Mouse (Mus musculus) layer of hippocampus, adult 8-10 months (tissue): ENCODE measurements around the gene Coro7. TPM values are rescaled to one million over a fixed set of nuclear protein-coding genes. Genes with fewer than 3 reads are reported as not detected.
A peak's percentile ranks its signal among the peaks of the same experiment; 100 is the strongest.
"Not testable (repeated sequence)": the region's sequence is repeated elsewhere in the genome, so short reads cannot be mapped to it uniquely, and the experiment has no call there.

Source experiments
- DNase-seq, 2 experiments: peaks; one replicate each; pipeline ENCODE4 v3.0.0; 2022; ENCODE audit warnings: low spot score in 2 of 2
- total RNA-seq, 4 experiments: library from RNA; stranded (reverse); gene quantifications; 2 replicates each; pipeline ENCODE4 v1.2.4; 2022

Gene Coro7
- total RNA-seq, 4 experiments from 2014 or later, result 81.9 to 101 (median 90.3) TPM

DNA sequence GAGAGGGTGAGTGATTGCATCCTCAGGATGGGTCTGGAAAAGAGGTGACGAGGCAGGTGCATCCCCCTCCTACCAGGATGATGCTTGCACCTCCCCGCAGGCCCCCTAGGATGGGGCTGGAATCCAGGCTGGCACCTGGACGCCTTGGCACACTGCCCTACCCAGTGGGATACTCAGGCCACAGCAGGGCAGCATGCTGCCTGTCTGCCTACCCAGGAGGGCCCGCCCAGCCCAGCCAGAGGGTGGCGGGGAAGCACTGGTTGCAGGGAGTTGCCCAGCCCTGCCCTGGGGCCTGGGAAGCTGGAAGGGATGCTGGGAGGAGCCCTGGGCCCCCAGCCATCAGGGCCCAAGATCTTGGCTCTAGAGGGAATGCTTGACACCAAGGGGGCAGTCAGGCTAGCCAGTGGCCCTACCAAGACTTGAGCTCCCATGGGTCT lies 84.0 kb downstream of the Coro7 start:
- DNase-seq, result no peak

DNA sequence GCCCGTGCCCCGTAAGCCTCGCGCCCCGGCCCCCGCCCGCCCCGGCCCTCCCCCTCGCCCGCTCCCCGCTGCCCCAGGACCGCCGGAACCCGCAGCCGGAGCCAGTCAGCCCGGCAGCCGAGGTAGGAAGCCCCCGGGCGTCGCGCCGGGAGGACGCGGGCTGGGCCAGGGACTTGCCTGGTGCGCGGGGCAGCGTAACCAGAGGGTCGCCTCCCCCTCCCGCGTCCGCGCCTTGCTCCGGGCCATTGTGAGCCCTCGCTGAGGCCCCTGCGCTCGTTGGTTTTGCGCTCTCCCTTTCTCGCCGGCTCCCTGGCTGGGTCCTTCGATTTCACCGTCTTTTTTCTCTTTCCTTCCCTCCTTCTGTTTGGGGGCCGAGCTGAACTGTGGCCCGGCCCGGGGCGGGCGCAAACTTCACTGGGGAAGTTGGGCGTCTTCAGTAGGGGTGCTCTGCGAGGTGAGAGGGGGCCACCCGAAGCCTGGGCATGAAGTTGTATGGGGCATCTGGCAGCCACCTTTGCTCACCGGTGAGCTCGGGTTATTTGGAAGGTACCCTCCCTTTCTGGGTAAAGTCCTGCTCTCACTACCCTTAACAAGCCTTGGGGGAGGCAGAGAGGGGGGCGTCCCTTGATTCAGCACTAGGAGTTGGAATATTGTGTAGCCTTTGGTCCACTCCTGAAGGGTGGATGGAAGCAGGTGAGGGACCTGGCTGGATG lies 84.6 kb downstream of the Coro7 start:
- DNase-seq, result no peak

DNA sequence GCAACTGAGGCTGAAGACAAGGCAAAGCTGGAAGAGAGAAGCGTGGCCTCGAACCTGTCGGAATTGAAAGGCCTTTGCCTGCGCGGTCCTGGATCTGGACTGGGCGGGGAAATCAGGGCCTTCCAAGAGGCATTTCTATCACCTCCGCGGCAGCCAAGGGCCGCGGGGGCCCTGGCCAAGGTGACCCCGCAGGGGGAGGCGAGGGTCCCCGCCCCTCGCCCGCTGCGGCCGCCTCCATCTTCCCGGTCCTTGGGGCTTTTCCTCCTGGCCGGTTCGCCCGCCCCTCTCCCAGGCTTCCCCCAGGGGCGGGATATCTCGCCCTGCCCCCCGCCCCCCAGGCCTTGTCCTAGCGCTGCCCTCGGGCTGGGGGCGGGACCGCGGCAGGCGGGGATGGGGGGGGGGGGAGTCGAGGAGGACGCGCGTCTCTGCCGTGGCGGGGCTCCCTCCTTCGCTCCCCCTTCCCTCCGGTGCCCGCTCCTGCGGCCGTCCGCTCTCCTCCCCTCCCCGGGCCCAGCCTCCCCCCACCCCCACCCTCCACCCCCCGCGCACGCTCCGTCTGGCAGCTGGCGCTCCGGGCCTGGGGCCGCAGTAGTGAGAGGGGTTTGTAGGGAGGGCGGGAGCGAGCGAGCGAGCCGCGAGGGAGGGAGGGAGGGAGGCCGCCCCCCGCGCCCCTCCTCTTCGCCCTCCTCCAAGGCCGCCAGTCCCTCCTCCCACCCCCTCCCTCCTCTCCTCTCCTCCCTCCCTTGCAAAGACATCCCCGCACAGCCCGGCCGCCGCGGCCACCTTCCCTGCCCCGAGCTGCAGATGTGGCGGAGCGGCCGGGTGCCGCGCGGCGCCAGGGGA lies 85.4 kb downstream of the Coro7 start, which contains the start of gene Glis2:
Gene Glis2, plus strand, starts transcription at position 743 of the 843 bp plus-strand sequence.
- no peak for DNase-seq

DNA sequence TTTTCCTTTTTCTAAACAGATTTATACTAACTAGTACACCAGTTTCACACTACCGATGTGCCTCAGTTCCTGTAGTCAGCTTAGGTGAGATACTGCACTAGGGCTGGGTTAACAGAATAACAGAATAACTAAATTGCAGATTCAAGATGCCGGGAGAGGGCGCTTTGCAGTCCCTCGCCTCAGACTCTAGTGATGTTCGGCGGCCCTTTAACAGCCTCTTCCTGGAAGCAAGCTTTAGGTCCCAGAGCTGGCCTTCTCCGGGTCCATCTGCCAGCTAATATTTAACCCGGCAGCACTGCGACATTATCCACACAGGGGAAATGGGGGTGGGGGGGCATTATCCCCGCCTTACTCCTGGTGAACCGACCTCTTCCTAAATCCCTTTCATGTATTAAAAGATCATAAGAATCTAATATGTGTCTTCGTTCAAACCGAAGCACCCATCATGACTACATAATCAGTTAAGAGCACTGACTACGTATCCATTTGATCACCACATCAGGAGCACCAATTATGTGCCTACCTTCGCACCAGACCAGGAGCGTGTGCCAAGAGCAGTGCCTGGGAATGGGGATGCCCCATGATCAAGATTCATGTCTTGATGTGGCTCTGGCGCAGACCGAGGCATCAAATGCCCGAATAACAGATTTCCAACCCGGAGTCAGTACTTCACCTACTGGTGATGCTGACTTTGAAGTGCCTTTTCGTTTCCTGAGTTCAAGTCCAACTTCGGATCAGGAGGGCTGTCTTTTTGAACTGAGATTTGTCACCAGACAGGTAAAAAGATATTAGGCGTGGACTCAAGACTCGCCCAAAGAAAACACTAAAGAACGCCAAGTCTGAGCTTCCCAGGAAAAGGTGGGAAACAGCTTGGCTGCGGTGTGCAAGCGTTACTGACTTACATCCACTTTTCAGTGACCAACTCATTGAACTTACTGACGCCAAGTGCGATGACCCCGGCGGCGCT lies 86.4 kb downstream of the Coro7 start:
- peak in 1 of 2 experiments; percentile 41 for DNase-seq

DNA sequence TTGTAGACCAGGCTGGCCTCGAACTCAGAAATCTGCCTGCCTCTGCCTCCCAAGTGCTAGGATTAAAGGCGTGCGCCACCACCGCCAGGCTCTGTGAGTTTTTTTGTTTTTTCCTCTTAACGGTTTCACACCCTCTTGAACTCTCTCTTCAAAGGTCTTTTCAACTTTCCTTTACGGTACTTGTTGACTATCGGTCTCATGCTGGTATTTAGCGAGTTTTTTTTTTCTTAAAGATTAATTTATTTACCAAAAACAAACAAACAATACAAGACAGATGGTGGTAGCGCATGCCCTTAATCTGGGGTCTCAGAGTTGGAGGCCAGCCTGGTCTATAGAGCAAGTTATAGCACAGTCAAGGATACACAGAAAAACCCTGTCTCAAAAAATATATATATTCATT lies 89.3 kb downstream of the Coro7 start:
- no peak for DNase-seq

DNA sequence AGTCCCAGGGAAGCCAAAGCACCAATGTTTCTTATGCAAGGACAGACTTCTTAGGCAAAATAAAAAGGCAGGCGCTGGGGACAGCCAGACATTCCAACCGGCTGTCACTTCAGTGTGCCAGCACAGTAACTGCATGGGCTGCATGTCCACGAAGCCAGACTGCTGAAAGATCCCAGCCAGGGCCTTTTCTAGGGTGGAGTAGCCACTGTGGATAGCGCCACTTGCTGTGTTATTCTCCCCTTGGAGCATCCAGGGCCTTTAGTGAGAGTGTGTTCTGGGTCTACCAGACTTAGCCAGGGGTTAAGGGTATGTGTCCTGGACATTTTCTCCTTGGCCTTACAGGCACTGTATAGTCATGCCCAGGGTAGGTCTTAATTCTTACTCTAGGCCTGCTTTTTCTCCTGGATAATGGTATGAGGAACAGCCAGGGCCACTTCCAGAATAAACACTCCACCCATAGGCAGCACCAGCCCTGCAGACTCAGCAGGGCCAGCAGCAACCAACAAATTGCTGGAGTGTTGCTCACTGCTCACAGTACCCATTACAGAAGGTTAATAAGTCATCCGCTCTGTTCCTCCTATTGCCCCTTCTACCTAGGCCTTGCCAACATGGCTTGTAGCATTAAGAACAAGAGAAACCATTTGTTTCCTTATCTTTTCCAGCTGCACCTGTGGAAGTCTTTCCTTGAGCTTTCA lies 91.9 kb downstream of the Coro7 start:
- DNase-seq, result no peak

DNA sequence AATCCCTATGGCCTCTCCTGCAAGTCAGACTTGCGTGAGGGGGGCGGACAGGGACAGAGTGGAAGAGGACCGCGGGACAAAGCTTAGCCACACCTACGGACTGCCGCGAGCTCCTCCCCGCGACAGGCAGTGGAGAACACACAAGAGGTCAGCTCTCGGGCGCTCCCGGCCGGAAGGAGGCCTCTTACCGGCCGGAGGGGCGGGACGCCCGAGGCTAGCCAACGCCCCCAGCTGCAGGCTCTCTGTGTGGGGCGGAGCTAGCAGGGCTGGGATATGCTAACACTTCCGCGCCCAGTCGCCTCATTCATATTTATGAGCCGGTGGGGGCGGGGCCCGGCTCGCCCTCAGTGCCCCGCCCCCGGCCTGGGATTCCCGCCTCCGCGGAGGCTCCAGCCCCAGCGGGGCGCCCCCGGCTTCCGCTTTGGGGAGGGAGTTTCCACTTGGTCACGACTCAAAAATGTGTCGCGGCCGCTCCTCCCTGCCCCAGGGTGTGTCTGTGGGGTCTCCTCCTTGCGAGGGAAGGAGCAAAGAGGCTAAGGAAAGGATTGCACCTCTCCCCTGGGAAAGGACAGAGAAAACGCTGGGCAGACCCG lies 93.0 kb downstream of the Coro7 start:
- DNase-seq, result peak; percentile 81 to 85

DNA sequence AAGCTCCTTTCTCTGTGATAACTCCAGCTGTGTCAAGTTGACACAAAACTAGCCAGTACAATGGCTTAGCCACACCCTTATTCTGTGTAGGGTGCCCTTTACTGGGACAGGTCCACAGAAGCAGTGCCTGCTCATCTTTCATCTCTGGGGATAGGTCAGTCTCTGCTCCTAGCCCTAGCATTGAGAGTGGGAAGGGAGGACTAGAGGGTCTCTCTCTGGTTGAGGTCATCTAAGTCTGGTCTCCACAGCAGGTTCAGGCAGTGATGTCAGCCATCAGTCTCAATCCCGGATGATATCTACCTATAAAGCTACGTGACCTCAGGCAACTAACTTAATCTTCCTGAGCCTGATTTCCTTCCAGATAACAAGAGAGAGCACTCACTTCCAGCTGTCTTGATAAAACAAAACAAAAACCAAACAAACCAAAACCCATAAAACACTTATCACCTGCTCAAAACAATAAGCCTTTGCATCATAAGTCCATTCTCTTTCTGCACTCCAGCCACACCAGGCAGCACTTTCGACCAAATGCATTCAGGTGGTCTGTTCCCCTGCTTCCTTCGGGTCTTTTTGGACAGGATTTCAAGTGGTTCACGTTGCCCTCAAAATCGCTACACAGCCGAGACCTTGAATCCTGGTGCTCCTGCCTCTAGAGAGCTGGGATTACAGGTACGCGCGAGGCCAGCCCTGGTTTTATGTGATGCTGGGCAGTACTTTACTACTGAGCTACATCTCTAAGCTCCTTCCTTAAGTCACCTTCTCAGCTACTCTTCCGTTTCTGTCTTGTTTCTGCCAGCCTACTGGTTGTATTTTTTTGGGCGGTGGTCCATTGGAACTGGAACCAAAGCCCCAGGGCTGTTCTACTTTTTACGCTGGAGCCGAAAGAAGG lies 93.7 kb downstream of the Coro7 start:
- no peak for DNase-seq

DNA sequence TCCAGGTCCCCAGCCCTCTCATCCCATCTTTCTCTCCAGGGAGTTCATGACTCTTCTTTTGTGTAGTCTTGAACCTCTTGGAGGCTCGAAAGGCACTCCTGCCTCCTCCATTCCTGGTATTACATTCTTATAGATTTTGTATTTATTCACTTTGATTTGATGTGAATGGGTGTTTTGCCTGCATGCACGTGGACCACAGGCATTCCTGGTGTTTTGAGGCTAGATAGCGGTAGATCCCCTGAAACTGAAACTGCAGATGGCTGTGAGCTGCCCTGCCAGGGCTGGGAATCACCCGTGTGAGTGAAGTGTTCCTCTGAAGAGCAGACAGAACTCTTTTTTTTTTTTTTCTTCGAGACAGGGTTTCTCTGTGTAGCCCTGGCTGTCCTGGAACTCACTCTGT lies 95.1 kb downstream of the Coro7 start:
- no peak for DNase-seq

DNA sequence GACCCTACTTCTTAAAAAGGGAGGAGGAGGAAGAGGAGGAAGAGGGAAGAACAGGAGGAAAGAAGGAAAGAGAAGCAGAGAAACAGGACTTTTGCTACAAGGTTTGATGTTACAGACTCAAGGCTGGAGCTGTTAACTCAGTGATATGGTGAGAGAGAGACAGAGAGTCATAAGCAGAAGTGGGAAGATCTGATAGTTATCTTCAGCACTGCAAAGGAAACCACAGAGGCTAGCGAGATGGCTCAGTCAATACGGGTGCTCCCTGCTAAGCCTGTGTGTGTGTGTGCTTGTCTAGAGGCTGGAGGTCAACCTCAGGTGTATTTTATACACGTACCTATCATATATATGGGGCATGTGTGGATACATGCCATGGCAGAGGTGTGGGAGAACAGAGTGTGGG lies 95.8 kb downstream of the Coro7 start:
- DNase-seq, result no peak

DNA sequence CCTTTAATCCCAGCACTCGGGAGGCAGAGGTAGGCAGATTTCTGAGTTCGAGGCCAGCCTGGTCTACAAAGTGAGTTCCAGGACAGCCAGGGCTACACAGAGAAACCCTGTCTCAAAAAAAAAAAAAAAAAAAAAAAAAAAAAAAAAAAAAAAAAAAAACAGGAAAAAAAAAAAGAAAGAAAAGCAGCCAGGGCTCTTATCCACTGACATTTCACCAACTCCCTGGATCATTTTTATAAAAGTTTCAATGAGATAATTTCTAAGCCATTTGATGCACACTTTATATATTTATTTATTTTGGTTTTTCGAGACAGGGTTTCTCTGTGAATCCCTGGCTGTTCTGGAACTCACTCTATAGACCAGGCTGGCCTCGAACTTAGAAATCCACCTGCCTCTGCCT lies 98.4 kb downstream of the Coro7 start:
- not testable (repeated sequence) for DNase-seq

DNA sequence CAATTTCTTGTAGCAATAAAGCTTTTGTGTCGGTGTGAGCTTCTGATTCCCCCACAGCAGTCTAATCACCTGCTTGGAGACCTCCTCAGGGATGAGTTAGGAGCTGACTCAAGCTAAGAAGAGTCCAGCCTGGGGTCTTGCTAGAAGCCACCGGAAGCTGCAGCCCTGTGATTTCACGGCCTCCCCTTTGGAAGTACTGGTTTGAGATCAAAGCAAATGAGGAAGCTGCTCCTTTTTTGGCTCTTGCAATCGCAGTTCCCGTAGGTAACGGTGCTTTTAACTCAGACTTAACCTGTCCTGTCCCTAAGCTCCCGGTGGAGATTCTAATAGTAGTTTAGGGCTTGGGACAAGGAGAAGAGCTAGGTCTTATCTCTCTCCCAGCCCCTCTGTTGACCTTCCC lies 100.9 kb downstream of the Coro7 start:
- no peak for DNase-seq

DNA sequence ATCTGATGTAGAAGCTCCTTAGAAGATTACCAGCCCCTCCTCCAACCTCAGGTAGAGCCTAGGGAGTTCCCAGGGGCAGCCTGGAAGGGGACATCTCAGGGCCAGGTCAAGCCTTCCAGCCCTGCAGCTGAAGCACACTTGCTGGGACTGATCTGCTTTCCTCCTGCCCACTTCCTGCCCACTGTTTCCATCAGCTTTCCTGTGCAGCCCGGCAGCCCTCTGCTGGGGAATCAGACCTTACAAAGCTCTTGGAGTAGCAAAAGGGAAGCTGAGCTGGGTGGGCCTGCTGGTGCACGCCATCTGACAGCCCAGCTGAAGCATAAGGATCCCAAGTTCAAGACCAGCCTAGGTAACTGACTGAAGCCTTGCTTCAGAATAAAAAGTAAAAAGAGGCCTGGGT lies 102.7 kb downstream of the Coro7 start:
- no peak for DNase-seq

Other genes with a start within 250 kb of the Coro7 start
- gene Srl, start 138.0 kb downstream of the Coro7 start, total RNA-seq, result 10 to 100 TPM; 10.4 to 14.5 (median 11.2) TPM
- gene Tfap4, start 119.9 kb downstream of the Coro7 start, total RNA-seq, result 1 to 10 TPM; 5.8 to 7.4 (median 7.4) TPM
- 10 to 100 TPM; 10.9 to 18.4 (median 11.9) TPM for gene Glis2, start 85.1 kb downstream of the Coro7 start, total RNA-seq
- 100 to 1,000 TPM in 1 of 4 experiments, 10 to 100 TPM in 3; 81.5 to 100 (median 89.5) TPM for gene Pam16, start 54.8 kb downstream of the Coro7 start, total RNA-seq
- 10 to 100 TPM in 1 of 4 experiments, 1 to 10 TPM in 3; 4.8 to 10.2 (median 6.7) TPM for gene Vasn, start 39.8 kb downstream of the Coro7 start, total RNA-seq
- gene Dnaja3, start 39.8 kb downstream of the Coro7 start, total RNA-seq, result 10 to 100 TPM; 59.6 to 68.7 (median 64.4) TPM
- 10 to 100 TPM; 14.3 to 19.6 (median 16.7) TPM for gene Nmral1, start 39.6 kb upstream of the Coro7 start, total RNA-seq
- 100 to 1,000 TPM in 1 of 4 experiments, 10 to 100 TPM in 3; 94.3 to 102 (median 99.2) TPM for gene Hmox2, start 46.6 kb upstream of the Coro7 start, total RNA-seq
- gene Cdip1, start 110.5 kb upstream of the Coro7 start, total RNA-seq, result 100 to 1,000 TPM; 214 to 244 (median 233) TPM
- gene 4930562C15Rik, start 155.6 kb upstream of the Coro7 start, total RNA-seq, result not detected
- 10 to 100 TPM; 76.3 to 89.8 (median 82.7) TPM for gene Ubald1, start 200.5 kb upstream of the Coro7 start, total RNA-seq
- 100 to 1,000 TPM; 204 to 222 (median 214) TPM for gene Mgrn1, start 206.5 kb upstream of the Coro7 start, total RNA-seq